Mouse (Mus musculus): Measurements from ENCODE around the gene Epo. TPM values are rescaled to one million over a fixed set of nuclear protein-coding genes. Genes with fewer than 3 reads are reported as not detected.

The Epo gene
- polyA plus RNA-seq, 2 experiments = 0.19 to 0.83 TPM

- 62% methylated on average over 5 of the region's 5 CpGs for WGBS
- H3K4me1 ChIP-seq (ENCODE audit: control insufficient read depth, insufficient read depth, low read length) = no peaks in the 10 kb centered on the region
- no peak for DNase-seq (ENCODE audit: low spot score)
- ATAC-seq (ENCODE audit: low FRiP score, low read depth) = no peak
- H3K36me3 ChIP-seq (ENCODE audit: control insufficient read depth, insufficient read depth, low read length) = no peaks in the 10 kb centered on the region
- no peak overlapping the region for H3K27ac ChIP-seq (replicated peaks; ENCODE audit: low read depth, low read length)
- H3K4me3 ChIP-seq (replicated peaks; ENCODE audit: low read length) = no peak overlapping the region
- peaks cover 11% of the 10 kb centered on the region; the same call in 1 of the 2 replicates for H3K27me3 ChIP-seq (ENCODE audit: control insufficient read depth, insufficient read depth, low read length)
- no peaks in the 10 kb centered on the region for H3K9me3 ChIP-seq (ENCODE audit: control insufficient read depth, low read length)
- TF ChIP-seq POLR2A (IDR thresholded peaks at IDR 0.05; ENCODE audit: borderline replicate concordance, extremely low read depth, insufficient read depth, insufficient read length) = no peak
- H3K9ac ChIP-seq (ENCODE audit: low read depth, low read length, severe bottlenecking) = no peak overlapping the region
- H3K4me2 ChIP-seq (replicated peaks; ENCODE audit: low read depth, low read length, severe bottlenecking) = no peak overlapping the region
Observed at GRCm38 (mm10) chr5:137551119-137551518, 18.1 kb upstream of the Epo start.

DNA sequence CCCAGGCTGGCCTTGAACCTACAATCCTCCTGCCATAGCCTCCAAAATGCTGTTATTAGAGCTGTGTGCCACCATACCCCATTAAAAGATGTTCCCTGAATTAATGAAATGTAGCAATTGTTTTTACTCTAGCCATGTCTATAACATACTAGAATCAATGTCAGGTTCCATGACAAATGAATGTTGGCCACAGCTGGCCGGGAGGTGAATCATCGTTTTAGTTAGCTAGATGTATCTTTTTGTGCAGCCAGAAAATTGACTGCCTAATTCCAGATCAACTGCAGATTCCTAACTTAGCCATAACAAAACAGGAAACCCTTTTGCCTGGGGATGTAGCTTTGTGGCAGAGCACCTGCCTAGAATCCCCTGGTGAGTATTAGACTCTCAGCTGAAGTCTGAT, 16.8 kb upstream of the Epo start:
- H3K27me3 ChIP-seq (ENCODE audit: control insufficient read depth, insufficient read depth, low read length) = peaks cover 11% of the 10 kb centered on the region; the same call in 1 of the 2 replicates
- TF ChIP-seq POLR2A (IDR thresholded peaks at IDR 0.05; ENCODE audit: borderline replicate concordance, extremely low read depth, insufficient read depth, insufficient read length) = no peak
- H3K9ac ChIP-seq (ENCODE audit: low read depth, low read length, severe bottlenecking) = no peak overlapping the region
- H3K4me1 ChIP-seq (ENCODE audit: control insufficient read depth, insufficient read depth, low read length) = no peaks in the 10 kb centered on the region
- no peak overlapping the region for H3K4me3 ChIP-seq (replicated peaks; ENCODE audit: low read length)
- DNase-seq (ENCODE audit: low spot score) (no peak), ATAC-seq (ENCODE audit: low FRiP score, low read depth) (no peak)
- no peaks in the 10 kb centered on the region for H3K9me3 ChIP-seq (ENCODE audit: control insufficient read depth, low read length)
- H3K36me3 ChIP-seq (ENCODE audit: control insufficient read depth, insufficient read depth, low read length) = no peaks in the 10 kb centered on the region
- WGBS = 86% methylated on average over 2 of the region's 2 CpGs
- no peak overlapping the region for H3K4me2 ChIP-seq (replicated peaks; ENCODE audit: low read depth, low read length, severe bottlenecking)
- no peak overlapping the region for H3K27ac ChIP-seq (replicated peaks; ENCODE audit: low read depth, low read length)

GRCm38 (mm10) chr5:137545596-137545995, 12.6 kb upstream of the Epo start:
- ATAC-seq (ENCODE audit: low FRiP score, low read depth) (no peak), DNase-seq (ENCODE audit: low spot score) (no peak)
- no peaks in the 10 kb centered on the region for H3K4me1 ChIP-seq (ENCODE audit: control insufficient read depth, insufficient read depth, low read length)
- no peaks in the 10 kb centered on the region for H3K36me3 ChIP-seq (ENCODE audit: control insufficient read depth, insufficient read depth, low read length)
- H3K4me3 ChIP-seq (replicated peaks; ENCODE audit: low read length) = no peak overlapping the region
- no peak overlapping the region for H3K4me2 ChIP-seq (replicated peaks; ENCODE audit: low read depth, low read length, severe bottlenecking)
- H3K9me3 ChIP-seq (ENCODE audit: control insufficient read depth, low read length) = no peaks in the 10 kb centered on the region
- H3K27ac ChIP-seq (replicated peaks; ENCODE audit: low read depth, low read length) = no peak overlapping the region
- H3K27me3 ChIP-seq (ENCODE audit: control insufficient read depth, insufficient read depth, low read length) = no peaks in the 10 kb centered on the region
- no peak for TF ChIP-seq POLR2A (IDR thresholded peaks at IDR 0.05; ENCODE audit: borderline replicate concordance, extremely low read depth, insufficient read depth, insufficient read length)
- 75% methylated on average over 4 of the region's 4 CpGs for WGBS
- no peak overlapping the region for H3K9ac ChIP-seq (ENCODE audit: low read depth, low read length, severe bottlenecking)

GRCm38 (mm10) chr5:137544926-137545325, 11.9 kb upstream of the Epo start:
- no peak overlapping the region for H3K27ac ChIP-seq (replicated peaks; ENCODE audit: low read depth, low read length)
- 61% methylated on average over 6 of the region's 6 CpGs for WGBS
- H3K27me3 ChIP-seq (ENCODE audit: control insufficient read depth, insufficient read depth, low read length) = no peaks in the 10 kb centered on the region
- H3K4me1 ChIP-seq (ENCODE audit: control insufficient read depth, insufficient read depth, low read length) = no peaks in the 10 kb centered on the region
- H3K4me3 ChIP-seq (replicated peaks; ENCODE audit: low read length) = no peak overlapping the region
- DNase-seq (ENCODE audit: low spot score) (no peak), ATAC-seq (ENCODE audit: low FRiP score, low read depth) (no peak)
- no peak overlapping the region for H3K9ac ChIP-seq (ENCODE audit: low read depth, low read length, severe bottlenecking)
- no peak for TF ChIP-seq POLR2A (IDR thresholded peaks at IDR 0.05; ENCODE audit: borderline replicate concordance, extremely low read depth, insufficient read depth, insufficient read length)
- no peak overlapping the region for H3K4me2 ChIP-seq (replicated peaks; ENCODE audit: low read depth, low read length, severe bottlenecking)
- H3K36me3 ChIP-seq (ENCODE audit: control insufficient read depth, insufficient read depth, low read length) = no peaks in the 10 kb centered on the region
- no peaks in the 10 kb centered on the region for H3K9me3 ChIP-seq (ENCODE audit: control insufficient read depth, low read length)

DNA sequence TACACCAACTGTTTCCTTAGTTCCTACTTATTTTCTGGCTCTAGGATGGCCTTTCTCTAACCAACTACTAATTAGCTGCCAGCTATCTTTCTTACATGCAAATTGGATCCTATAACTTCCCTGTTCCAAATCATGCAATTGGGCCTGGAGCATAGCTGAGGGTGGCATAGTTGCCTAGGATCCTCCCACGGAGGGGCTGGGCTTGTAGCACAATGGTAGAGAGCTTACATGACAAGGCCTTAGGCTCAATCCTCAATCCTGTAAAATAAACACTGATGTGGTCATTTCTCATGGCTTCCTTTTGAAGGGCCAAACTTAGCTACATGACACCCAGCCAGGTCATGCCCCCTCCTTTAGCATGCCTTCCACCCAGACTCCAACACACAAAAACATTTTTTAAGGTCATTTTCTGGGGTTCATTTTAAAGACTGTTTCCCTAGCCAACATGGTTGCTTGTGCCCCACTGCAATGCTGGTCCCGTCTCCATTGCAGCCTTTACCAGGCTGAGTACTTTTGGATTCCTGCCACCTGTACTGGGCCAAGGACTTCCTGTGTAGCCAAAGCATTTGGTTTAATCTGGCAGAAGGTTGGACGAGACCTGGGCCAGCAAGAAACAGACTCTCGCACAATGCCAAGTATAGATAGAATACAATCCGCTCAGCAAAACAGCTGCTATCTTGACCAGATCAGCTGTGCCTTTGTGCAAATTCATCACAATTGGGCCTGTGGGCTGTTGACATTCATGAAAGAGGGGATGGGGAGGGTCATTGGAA, 8.9 kb upstream of the Epo start:
- Histone ChIP-seq H3K9me3 (ENCODE audit: control insufficient read depth, low read length) (no peaks in the 10 kb centered on the region), H3K4me2 (replicated peaks; ENCODE audit: low read depth, low read length, severe bottlenecking) (no peak overlapping the region), H3K27ac (replicated peaks; ENCODE audit: low read depth, low read length) (no peak overlapping the region), H3K36me3 (ENCODE audit: control insufficient read depth, insufficient read depth, low read length) (no peaks in the 10 kb centered on the region), H3K27me3 (ENCODE audit: control insufficient read depth, insufficient read depth, low read length) (no peaks in the 10 kb centered on the region), H3K4me3 (replicated peaks; ENCODE audit: low read length) (no peak overlapping the region), H3K4me1 (ENCODE audit: control insufficient read depth, insufficient read depth, low read length) (no peaks in the 10 kb centered on the region), H3K9ac (ENCODE audit: low read depth, low read length, severe bottlenecking) (no peak overlapping the region)
- DNase-seq (ENCODE audit: low spot score) = no peak
- WGBS = 73% methylated on average over 5 of the region's 5 CpGs
- TF ChIP-seq POLR2A (IDR thresholded peaks at IDR 0.05; ENCODE audit: borderline replicate concordance, extremely low read depth, insufficient read depth, insufficient read length) = no peak
- no peak for ATAC-seq (ENCODE audit: low FRiP score, low read depth)
